Comparison of ENCODE assay signal across 7 mouse cellular contexts in the genomic region with DNA sequence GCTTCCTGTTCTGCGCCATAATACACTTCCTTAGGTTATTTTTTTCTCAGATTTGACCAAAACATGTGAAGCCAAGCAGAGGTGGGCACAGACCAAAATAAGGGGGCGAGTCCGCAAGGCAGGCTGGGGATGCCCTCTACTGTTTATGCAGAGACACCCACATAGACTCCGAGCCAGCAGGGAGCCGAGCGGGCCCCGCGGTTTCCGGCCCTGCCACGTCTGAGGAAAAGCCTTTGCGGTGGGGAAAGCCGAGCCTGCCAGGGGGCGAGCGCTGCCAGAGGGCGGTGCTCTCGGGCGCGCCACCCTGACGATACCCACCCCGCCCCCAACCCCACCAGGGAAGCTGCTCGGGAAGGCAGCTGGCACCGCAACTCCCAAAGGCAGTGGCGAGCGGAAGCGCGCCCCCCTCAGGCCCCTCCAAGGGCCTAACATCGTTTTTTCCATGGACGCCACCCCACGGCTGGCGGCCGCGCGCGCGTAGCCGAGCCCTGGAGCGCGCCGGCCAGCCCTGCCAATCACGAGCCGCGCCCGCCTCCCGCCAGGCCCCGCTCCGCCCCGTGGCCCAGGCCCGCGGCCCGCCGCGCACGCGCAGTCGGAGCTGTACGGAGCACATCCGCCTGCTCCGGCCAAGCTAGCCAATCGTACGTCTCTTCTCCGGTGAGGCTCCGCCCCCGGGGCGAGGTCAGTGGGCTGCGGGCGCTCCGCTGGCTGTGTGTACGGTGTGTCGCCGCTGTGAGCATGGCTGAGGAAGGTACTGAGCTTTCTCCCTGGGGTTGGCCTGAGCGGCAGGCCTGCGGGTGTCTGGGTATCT. TPM values are rescaled to one million over a fixed set of nuclear protein-coding genes. Genes with fewer than 3 reads are reported as not detected.
DNase-seq lines count a peak whose midpoint lies in the region; ATAC-seq lines count a peak whose summit lies in the region.

TSS of gene Sfr1 (plus strand) at position 612 of the 811 bp plus-strand sequence.

- H3K4me1 ChIP-seq in intestine, embryonic 15.5 days (replicated peaks) = no peaks in the 10 kb centered on the region
- peaks cover 16% of the 10 kb centered on the region for H3K4me1 ChIP-seq in midbrain, embryonic 10.5 days

- intact Hi-C loops in gastrocnemius, postnatal 36 days (cut with DNase I) = loop anchor here (2.0 to 5.0 kb wide), 2 partner anchors 149 to 224 kb away; no protein-coding TSS in a partner anchor
- intact Hi-C loops in left cerebral cortex, postnatal 25 days (cut with DNase I) = loop anchor here (2.0 to 5.0 kb wide), 5 partner anchors 52 to 224 kb away; no protein-coding TSS in a partner anchor

- H3K9ac ChIP-seq in intestine, embryonic 15.5 days = peak within 1 kb of the TSS; percentile 76

- DNase-seq in adrenal gland, adult 2 months = peak; percentile 100
- peak; percentile 98 for DNase-seq in embryo, embryonic 11.5 days (ENCODE audit: low read depth, low spot score)
- peak; percentile 98 to 99 for DNase-seq in gastrocnemius, postnatal 36 days
- peak; percentile 99 for DNase-seq in left cerebral cortex, postnatal 25 days (ENCODE audit: low spot score in 2 of 2)
- DNase-seq in midbrain, embryonic 10.5 days (ENCODE audit: low spot score) = peak; percentile 99
- peak; percentile 99 for DNase-seq in right cerebral cortex, postnatal 4 days

- peak within 1 kb of the TSS; percentile 59 for H3K4me3 ChIP-seq in intestine, embryonic 15.5 days (replicated peaks)
- H3K4me3 ChIP-seq in midbrain, embryonic 10.5 days = peak within 1 kb of the TSS; percentile 75

- no peaks in the 10 kb centered on the region for H3K9me3 ChIP-seq in intestine, embryonic 15.5 days
- no peaks in the 10 kb centered on the region for H3K9me3 ChIP-seq in midbrain, embryonic 10.5 days (replicated peaks)

- no peaks in the 10 kb centered on the region for H3K27me3 ChIP-seq in intestine, embryonic 15.5 days (replicated peaks)
- H3K27me3 ChIP-seq in midbrain, embryonic 10.5 days (ENCODE audit: low read depth, poor library complexity, severe bottlenecking) = no peaks in the 10 kb centered on the region

- peak; percentile 98 for ATAC-seq in intestine, embryonic 15.5 days

- under 1% methylated on average over 65 of the region's 72 CpGs for WGBS in intestine, embryonic 15.5 days
- WGBS in midbrain, embryonic 10.5 days = under 1% methylated on average over 72 of the region's 72 CpGs

- H3K27ac ChIP-seq in intestine, embryonic 15.5 days = peak within 1 kb of the TSS; percentile 93
- peak within 1 kb of the TSS; percentile 96 for H3K27ac ChIP-seq in midbrain, embryonic 10.5 days (replicated peaks)

- peak within 1 kb of the TSS; percentile 76 for H3K4me2 ChIP-seq in intestine, embryonic 15.5 days (replicated peaks)

- peaks cover 22% of the 10 kb centered on the region for H3K36me3 ChIP-seq in intestine, embryonic 15.5 days
- peaks cover 38% of the 10 kb centered on the region for H3K36me3 ChIP-seq in midbrain, embryonic 10.5 days

RNA-seq across cellular contexts. Expression of gene Sfr1, which starts in this region (rescaled TPM):
- 10 to 100 TPM; 88.4 to 89.9 TPM for total RNA-seq in adrenal gland, adult 2 months (2021)
- polyA plus RNA-seq in adrenal gland, adult 2 months (2012; rRNA removed) = 45.7 and 62.8 TPM in 2 replicates
- 10 to 100 TPM; 71.2 to 79.0 TPM for total RNA-seq in gastrocnemius, postnatal 36 days (2021)
- polyA plus RNA-seq in intestine, embryonic 15.5 days (2015; fragmentation: Nextera tagmentation; extraction: Ambion mirVana) = 209 and 240 TPM in 2 replicates
- total RNA-seq in left cerebral cortex, postnatal 25 days (2021) = 10 to 100 TPM; 92.2 to 96.6 TPM
- polyA plus RNA-seq in midbrain, embryonic 10.5 days (2016; fragmentation: Nextera tagmentation; extraction: Ambion mirVana) = 271 and 279 TPM in 2 replicates

Comparison
In these comparisons a context has a peak if more than half of its experiments do, and no peak if none do; other contexts are left out.
1. Peak in every context shown above with its lines: DNase-seq, ATAC-seq, H3K4me3 ChIP-seq and H3K27ac ChIP-seq.